Mouse (Mus musculus) spleen, postnatal 4 days (tissue): ENCODE measurements around the gene Reep3.

Experiments used
- DNase-seq, 2 experiments: peaks; one replicate each; pipeline ENCODE4 v3.0.0; 2022; ENCODE audit warnings: low spot score in 2 of 2

Reep3 gene

DNA sequence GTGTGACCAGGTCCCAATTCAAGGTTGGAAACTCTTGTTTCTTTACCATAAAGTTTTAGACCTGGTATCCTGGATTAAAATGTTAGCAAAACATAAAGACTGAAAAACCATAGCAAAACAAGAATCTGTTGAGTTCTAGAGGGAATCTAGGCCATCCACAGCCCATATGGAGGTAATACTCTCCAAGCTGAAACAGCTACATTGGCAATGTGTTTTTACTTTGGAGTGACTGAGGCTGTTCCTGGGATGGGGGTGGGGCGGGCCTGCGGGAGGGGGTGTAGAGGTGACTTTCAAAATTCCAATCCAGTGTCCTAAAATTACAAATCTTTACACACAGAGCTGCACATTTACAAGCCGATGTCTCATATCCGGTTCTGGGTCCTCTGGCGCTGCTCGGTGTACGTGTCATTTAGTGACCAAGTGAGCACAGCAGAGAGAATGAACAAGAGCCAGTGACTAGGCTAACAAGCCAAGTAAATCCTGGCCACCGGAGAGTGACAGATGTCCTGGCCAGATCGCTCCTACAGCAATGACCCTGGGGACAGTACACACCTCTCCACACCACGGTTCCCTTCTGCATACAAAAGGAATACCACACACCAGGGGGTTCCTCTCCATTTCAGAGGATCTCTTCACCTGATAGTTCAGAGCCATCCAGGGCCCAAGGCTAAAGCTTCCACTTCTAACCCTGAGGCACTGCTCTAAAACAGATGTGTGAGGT lies 13.1 kb downstream of the Reep3 start:
- no peak for DNase-seq

DNA sequence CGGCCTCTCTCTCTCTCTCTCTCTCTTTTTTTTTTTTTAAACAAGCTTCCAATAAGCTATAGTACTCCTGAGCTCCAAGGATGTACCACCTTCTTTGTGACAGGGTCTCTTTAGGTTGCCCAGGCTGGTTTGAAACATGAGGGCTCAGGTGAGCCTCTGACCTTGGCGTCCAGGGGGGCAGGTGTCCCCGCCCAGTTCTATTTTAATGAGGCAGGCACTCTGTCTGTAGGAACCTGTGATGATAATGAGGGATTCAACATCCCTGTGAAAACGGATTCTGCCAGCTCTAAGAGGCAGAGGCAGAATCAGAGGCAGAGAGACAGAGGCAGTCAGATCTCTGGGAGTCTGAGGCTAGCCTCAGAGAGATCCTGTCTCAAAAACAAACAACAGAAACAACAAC lies 14.2 kb downstream of the Reep3 start:
- no peak for DNase-seq

DNA sequence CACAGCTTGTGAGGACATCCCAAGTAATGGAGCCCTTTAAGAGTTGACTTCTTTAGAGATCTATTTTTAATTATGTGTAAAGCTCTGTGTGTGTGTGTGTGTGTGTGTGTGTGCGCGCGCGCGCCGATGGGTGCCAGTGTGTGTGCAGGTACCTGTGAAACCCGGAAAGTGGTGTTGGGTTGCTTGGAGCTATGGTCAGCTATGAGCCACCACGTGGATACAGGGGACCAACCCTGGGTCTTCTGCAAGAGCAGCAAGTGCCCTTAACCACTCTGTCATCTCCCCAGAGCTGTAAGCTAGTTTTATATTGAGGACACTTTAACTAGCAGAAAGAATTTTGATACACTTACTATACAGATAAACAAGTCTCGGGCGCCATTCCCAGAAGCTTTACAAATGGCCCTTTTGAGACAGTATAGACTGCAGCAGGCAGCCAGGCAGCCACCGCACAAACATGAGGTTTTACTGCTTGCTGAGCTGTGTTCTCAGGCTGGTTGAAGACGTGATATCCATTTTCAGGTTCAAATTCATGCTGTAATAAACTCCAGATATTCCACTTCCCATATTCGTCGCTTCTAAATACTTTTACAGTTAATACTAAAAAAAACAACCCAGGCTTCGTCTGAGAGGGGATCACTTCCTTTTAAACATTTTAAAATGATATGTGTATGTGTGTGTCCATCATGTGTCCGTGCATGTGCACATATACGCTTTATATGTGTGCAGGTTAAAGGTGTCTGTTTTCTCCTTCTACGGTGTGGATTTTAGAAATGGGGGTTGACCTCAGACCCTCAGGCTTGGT lies 15.3 kb downstream of the Reep3 start:
- no peak for DNase-seq

DNA sequence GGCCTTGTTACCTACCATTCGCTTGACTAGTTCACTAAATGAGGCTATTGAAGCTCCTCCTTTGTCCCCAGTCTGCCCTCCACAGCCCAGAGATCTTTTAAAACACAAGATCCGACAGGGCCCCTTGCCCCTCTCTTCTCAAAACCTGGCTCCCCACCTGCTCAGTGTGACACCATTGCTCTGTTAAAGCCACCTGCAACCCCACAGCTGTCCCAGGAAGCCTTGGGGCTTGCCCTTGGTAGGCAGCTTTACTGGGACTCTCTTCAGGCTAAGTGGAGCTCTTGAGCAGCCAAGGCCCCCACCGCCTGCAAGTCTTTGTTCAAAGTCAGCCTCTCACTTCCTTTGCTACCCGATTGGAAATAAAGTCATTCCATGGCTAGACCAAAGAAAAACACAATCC lies 17.7 kb downstream of the Reep3 start:
- no peak for DNase-seq

DNA sequence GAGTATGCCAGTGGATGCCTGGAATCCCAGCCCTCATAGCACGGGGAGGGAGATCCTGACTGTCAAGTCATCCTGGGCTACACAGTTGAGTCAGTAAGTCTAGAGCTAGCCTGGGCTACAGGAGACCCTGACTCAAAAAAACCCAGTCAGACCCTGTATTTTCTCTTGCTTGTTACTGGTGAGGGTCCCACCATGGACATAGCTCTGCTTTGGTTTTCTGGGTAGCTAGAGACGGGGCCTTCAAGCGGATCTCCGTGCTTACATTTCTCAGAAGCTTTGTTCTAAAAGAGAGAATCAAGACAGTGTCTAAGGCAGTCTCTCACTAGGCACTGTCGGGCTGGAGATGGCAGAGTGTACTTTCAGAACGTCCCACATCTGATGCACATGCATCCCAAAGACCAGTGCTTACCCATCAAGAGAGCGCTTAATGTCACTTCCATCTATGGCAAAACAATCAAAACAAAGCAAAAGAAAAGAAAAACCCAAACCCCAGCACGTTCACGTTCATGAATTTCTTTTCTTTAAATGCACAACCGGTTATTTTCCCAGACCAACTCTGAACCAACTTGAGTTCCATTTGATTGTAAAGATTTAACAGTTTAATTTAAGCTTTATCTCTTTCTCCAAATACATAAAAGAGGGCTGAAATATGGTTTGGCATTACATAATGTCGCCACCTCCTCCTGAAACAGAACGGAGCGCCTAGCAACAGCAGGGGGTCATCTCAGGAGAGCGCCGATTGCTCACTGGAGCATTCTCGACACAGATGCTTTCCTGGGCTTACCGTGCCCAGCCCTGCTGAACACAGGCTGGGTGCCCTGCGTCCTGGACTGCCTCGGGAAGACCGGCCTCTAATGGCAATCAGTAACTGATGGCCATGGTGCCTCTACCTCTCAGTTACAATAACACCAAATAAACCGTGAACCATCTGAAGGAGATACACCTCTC lies 20.5 kb downstream of the Reep3 start:
- no peak for DNase-seq

DNA sequence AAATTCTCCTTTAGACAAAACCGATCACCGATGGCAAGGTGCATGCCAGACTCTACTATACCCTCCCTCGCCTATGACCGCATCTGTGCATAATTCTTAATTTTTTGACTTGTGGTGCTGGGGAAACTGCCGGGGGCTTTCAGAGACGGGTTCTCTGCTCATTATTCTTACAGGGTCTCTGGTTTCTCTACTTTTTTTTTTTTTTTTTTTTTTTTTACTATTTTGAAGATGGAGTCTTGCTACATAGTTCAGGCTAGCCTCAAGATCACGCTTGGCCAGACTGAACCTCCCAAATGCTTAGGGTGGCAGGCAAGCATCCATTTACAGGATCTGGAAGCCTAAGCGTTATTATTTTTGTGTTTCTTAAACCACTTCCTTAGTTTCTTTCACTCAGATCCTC lies 23.2 kb downstream of the Reep3 start:
- DNase-seq = no peak

DNA sequence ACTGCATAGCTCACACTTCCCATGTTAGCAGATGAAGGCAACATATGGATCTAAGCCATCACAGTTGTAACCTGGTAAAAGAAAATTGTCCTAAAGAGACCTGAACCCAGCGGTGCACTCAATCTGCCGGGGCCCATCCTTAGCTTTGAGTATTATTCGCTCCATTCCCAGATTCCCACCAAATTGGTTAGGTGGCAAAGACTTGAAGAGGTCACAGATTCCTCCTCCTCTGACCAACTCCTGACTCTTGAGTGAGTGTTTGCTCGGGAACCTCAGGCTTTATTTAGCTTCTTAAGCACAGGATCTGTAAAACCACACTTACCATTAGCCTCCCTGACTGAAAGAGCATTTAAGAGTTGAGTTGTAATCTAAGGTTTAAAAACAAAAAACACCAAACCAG lies 24.1 kb downstream of the Reep3 start:
- DNase-seq = no peak

DNA sequence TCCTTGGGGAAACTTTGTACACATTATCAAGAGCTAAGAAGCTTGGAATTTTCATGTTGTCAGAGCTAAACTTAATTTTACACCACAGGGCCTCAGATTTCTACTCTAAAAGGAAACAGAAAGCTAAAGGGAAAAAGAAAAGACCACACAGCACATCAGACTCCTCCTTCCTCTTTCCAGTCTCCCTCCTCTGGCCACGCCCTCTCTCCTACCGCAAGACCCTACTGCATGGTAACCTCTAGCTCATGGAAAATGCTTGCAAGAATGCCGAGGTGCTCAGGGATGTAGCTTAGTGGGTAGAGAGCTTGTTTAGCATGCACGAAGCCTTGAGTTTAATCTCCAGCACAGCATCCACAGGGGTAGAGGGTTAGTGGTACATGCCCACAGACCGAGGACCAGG lies 24.9 kb downstream of the Reep3 start:
- no peak for DNase-seq

DNA sequence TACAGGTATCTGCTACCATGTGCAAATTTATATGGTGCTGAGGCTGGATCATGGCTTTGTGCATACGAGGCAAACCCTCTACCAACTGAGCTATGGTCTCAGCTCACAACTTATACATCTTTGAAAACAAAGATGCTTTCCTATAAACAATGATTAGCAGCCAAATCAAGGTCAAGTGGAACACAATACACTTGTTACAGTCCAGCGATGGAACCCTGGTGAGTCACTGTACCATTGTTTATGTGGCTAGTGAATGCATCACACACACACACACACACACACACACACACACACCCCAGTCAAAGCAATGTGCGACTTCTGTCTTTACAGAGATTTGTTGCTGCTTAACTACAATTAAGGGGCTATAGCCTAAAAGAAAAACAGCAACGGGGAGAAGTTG lies 25.4 kb downstream of the Reep3 start:
- DNase-seq = no peak

DNA sequence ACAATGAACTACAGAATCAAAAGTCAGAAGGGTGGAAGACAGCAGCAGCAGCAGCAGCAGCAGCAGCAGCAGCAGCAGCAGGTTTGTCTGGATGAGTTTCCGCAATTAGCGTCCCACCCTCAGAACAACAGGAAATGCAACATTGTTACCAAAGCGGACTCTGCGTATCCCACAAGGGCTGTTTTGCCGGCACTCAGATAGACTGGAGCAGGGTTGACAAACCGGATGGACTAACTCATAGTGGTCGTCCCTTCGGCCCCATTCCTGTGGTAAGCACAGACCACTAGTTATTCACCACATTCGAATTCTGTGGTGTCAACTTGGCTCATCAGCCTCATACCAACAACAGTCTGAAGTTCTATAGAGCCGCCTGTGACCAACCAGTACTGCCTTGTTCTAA lies 27.7 kb downstream of the Reep3 start:
- DNase-seq = no peak

DNA sequence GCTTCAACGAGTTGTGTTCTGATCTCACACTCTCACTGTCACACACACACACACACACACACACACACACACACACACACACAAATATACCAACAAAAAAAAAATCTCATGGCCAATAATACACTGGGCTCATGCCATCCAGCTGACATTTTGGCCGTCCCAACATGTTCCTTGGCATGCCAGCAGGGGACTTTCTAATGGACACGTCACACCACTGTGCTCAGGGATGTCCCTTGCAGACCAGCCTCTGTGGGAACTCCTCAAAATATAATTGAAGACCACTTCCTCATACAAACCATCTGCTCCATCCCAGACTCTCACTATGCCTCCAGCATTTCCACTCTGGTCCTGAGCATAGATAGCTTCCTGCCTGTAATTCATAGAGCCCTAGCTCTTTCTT lies 30.3 kb downstream of the Reep3 start:
- no peak for DNase-seq

DNA sequence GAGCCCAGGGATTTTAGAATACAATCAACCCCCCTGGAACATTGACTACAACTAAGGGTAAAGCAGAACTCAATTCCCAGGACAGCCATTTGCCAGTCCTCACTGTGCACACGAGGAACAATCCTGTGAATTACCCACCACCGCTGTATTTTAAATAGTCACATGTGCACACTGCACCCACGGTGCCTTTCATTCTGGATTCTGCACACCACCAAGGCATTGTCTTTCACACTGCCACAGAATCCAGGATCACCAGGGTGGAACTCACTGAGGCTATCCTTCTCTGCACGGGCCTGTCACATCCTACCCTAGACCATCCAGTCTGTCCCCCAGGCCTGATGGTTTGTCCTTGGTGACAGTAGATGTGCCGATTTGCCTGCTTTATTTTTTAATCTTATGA lies 30.8 kb downstream of the Reep3 start:
- DNase-seq = no peak

DNA sequence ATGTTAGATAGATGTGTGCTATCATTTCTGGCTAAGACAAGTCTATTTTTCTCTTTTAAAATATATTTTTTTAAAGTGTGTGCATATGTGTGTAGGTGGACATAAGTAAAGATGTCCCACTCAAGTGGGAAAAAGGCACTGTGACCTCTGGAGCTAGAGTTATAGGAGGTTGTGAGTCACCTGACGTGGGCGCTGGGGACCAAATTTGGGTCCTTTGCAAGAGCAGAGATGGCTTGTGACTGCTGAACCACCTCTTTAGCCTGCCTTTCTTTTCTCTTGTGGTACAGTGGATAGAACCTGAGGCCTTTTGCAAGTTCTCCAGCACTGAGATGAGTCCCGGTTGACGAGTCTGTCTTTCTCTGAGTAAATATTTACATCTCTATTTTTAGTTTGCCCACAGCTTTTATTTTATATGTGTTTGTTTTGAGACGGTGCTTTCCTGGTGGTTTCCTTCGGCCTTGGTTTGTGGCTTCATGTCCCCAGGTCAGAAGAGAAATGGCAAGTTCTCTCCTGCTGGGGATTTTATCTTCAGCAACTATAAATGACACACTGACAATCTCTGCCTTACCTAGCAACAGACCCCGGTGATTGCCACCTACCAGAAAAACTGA lies 31.4 kb downstream of the Reep3 start:
- no peak for DNase-seq

DNA sequence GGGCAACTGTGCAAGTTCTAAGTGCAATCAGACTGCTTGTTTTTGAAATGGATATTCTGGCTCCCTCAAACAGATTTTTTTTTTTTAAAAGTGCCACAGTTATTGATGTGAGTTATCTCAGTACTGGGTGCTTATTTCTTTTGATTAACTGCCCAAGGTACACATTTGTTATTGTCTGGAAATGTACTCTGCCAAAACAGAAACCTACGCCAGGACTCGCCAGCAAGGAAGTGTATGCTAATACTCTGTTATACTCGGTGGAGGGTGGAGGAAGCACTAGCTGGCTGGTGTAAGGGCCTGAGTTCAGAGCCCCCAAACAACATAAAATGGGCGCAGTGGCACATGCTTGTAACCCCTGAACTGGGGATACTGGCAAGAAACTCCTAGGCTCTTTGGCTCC lies 34.9 kb downstream of the Reep3 start:
- DNase-seq = no peak

DNA sequence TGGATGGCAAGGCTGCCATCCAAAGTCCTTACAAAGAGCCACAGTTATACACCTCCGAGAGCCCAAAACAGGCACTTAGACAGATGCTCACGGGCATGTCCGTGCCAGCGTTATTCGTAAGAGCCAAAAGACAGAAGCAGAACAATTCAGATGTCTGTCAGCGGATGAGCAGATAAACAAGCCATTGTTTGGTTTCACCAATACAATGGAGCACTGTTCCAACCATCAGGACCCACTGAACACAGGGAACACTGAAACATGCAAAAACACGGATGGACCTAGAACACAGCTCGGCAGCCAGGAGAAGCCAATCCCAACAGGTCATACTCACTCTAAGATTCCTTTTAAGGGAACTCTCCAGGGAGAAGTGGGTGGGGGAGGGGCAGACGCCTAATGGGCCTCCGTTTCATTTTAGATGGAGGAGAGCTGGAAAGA lies 35.4 kb downstream of the Reep3 start:
- DNase-seq = no peak

DNA sequence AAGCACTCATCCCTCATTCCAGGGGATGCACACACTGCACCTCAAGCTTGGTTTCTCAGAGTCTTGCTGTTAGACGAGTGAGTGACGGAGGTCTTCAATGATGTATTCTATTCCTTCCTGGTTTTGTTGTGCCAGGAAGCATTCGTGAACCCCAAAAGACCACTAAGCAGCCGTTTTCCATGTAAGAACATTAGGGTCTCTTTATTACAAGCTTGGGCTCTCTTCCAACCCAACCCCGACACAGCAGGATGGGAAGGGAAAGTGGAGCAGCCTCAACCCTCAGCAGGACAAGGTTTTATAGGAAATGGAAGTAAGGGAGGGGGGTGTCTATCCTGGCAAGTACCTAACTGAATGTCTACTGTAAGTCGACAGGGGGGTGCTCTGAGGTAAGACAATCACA lies 38.0 kb downstream of the Reep3 start:
- DNase-seq = no peak

DNA sequence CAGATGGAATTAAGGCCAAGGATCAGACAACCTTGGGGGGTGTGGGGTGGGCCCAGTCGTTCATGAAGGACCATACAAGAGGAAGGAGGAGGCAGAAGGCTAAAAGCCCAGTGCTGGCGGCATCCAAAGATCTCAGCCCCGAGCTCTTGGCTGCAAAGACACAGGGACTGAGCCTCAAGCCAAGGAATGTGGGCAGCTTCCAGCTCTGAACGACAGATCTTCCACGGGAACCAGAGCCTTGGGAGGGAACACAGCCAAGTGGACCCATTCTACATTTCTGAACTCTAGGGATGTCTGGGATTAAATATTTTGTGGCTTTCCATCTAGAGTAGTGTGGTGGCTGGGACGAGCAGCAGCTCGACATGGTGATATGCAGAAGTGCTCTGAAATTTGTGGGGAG lies 38.4 kb downstream of the Reep3 start:
- no peak for DNase-seq

DNA sequence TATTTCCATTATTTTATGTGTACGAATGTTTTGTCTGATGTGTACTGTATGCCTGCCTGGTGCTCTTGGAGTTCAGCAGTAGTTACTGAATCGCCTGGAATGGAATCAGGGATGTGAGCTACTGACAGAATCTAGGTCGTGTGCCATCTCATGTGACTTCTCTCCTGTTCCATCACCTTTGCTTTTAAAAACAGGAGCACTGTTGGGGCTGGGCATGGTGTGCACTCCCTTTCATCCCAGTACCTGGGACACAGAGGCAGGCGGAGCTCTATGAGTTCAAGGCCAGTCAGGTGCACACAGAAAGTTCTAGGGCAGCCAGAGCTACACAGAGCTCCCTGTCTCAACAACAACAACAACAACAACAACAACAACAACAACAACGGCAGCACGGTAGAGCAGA lies 39.0 kb downstream of the Reep3 start:
- DNase-seq = no peak

DNA sequence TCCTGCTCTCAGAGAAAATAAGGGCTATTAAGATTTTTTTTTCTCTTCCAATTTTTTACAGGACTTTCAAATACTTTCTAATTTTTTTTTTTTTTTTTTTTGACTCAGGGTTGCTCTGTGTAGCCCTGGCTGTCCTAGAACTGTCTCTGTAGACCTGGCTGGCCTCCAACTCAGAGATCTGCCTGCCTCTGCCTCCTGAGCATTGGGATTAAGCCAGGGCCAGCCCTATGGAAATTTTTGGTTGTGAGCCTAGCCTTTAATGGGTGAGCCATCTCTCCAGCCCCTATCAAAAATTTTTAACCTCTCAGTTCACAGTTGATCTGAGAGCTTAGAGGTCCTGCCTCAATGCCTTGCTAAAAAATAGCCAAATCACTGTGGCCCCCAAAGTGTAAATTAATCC lies 39.5 kb downstream of the Reep3 start:
- no peak for DNase-seq

DNA sequence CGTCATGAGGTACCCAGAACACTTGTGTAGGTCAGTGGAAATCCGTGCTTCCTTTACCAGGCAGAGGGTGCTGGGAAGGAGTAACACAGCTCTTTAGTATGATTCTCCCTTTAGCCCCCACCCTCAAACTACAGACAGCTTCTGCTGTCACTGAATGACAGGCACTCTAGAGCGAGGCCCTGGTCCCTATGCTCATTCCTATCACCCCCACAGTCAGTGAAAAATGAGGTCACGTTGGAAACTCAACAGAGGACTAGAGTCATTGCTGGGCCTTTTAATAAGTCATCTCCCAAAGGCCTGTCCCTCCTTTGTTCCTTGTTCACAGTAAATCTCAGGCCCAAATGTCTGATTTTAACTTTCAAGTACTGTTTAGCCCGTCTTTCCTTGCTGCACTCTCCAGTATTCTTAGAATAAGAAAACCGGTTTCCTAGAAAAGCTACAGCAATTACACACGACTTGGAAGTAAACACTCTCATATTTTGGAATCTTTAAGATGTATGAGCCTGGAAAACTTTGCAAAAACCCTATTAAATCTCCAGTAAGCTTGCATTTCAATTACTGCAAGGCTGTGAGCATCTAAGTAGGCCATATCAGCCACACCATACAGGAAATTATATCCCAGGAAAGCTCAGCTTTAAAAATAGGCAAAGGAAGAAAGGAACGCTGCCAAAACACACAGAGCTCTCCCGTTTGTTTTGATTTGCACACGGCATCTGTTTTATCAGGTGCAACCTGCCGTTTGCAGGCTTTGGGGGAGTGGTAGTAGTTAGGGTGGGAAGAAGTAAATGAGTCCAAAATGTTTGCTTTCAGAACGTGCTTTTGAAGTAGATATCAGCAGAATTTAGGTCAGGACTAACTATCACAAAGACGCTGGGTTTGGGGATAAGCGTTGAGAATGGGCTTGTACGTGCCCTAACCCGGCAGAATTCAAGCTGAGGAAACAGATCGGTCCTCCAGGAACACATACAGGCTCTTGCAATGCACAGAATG lies 40.6 kb downstream of the Reep3 start:
- DNase-seq = no peak

DNA sequence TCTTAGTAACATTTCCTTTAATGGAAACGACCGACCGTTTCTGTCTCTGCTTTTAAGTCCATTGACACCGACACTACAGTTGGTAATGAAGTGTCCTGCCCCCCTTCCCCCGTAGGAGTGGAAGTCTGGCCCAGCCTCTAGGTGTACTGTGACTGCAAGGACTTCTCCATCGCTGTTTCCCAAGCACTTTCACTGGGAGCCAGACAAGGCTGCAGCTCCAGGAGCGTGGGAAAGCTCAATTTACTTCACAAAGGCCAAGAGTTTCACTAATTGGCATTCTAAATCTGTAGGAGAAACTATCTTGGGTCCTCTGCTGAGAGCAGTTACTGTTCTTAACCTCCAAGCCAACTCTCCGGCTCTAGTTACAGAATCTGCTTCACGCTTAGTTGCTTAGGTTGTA lies 43.3 kb downstream of the Reep3 start:
- DNase-seq = no peak
